In the genomic region with DNA sequence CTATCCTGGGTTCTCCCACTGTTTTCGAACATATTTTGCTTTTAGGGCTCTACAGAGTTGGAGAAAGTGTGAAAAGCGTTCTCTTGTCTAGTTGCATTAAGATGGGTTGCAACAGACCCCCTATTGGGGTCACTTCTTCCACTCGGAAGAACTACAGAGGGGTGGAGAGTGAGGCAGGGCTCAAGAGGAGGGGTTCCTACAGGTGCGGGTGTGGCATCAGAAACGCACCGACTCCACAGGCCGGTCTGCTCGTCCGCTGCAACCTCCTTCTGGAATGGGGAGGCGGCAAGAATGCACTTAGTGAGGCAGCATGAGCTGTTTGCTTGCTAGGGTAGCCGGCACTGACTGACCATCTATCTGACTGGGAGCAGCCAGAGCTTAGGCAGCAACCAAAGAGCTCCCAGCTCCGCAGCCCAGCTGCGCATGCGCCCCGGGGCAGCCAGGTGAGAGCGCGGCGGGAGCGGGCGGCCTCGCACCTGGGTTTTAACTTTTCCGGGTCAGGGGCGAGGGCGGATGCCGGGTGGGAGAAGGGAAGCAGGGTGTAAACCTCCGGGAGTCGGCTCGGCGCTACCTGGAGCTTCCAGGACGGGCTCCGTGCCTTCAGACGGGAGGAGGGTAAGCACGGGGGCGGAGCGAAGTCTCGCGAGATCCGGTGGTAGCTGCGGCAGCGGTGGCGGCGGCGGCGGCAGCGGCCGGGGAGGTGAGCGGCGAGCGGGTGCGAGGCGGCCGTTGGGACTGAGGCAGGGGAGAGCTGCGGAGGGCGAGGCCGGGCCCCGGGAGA, we compare ENCODE assay signal across 8 mouse cellular contexts. TPM values are rescaled to one million over a fixed set of nuclear protein-coding genes. Genes with fewer than 3 reads are reported as not detected.
DNase-seq lines count a peak whose midpoint lies in the region; ATAC-seq and TF ChIP-seq lines count a peak whose summit lies in the region.

A gene (plus strand): TSS at position 627 of the 781 bp plus-strand sequence.

- ATAC-seq in cerebellum, adult (ENCODE audit: insufficient number of reproducible peaks, low FRiP score, low TSS enrichment) = peak; percentile 91
- peak; percentile 94 for ATAC-seq in forebrain, embryonic 13.5 days
- peak; percentile 86 for ATAC-seq in liver, embryonic 16.5 days (ENCODE audit: low read depth)
- peak; percentile 91 for ATAC-seq in neural tube, embryonic 12.5 days (ENCODE audit: low FRiP score, low read depth)
- ATAC-seq in stomach, postnatal 0 days (ENCODE audit: low FRiP score, low TSS enrichment) = peak; percentile 94

- peaks cover 14% of the 10 kb centered on the region for H3K4me1 ChIP-seq in forebrain, embryonic 13.5 days
- peaks cover 9% of the 10 kb centered on the region for H3K4me1 ChIP-seq in liver, embryonic 16.5 days (ENCODE audit: control insufficient read depth, low read depth, low read length)
- peaks cover 13% of the 10 kb centered on the region for H3K4me1 ChIP-seq in neural tube, embryonic 12.5 days
- 0 out of 2 replicates have a peak, but pooled peaks cover 6% of the 10 kb centered on the region for H3K4me1 ChIP-seq in stomach, postnatal 0 days (replicated peaks; ENCODE audit: control insufficient read depth, insufficient read depth)

- peak within 1 kb of the TSS; percentile 51 for H3K27ac ChIP-seq in forebrain, embryonic 13.5 days
- H3K27ac ChIP-seq in liver, embryonic 16.5 days (ENCODE audit: low read length) = peak within 1 kb of the TSS; percentile 69
- no peak within 1 kb of the TSS; the same call in 1 of the 2 replicates for H3K27ac ChIP-seq in neural tube, embryonic 12.5 days
- peak within 1 kb of the TSS; percentile 96 for H3K27ac ChIP-seq in stomach, postnatal 0 days (replicated peaks)

- H3K36me3 ChIP-seq in forebrain, embryonic 13.5 days (ENCODE audit: poor library complexity, severe bottlenecking) = no peaks in the 10 kb centered on the region
- no peaks in the 10 kb centered on the region for H3K36me3 ChIP-seq in liver, embryonic 16.5 days (ENCODE audit: control insufficient read depth, insufficient read depth)
- H3K36me3 ChIP-seq in neural tube, embryonic 12.5 days = no peaks in the 10 kb centered on the region
- no peaks in the 10 kb centered on the region for H3K36me3 ChIP-seq in stomach, postnatal 0 days (ENCODE audit: control insufficient read depth, insufficient read depth, low read length)

- peak; percentile 98 for TF ChIP-seq EP300 in stomach, postnatal 0 days (optimal IDR thresholded peaks at IDR 0.05)

- intact Hi-C loops in heart, postnatal 10 days (cut with DNase I) = loop anchor here (1.0 to 5.0 kb wide), 5 partner anchors 37 to 151 kb away; no protein-coding TSS in a partner anchor

- no peaks in the 10 kb centered on the region for H3K27me3 ChIP-seq in forebrain, embryonic 13.5 days
- H3K27me3 ChIP-seq in liver, embryonic 16.5 days (ENCODE audit: control insufficient read depth, insufficient read depth, low read depth, low read length) = no peaks in the 10 kb centered on the region; the same call in 1 of the 2 replicates
- H3K27me3 ChIP-seq in neural tube, embryonic 12.5 days (replicated peaks) = no peaks in the 10 kb centered on the region
- no peaks in the 10 kb centered on the region for H3K27me3 ChIP-seq in stomach, postnatal 0 days (ENCODE audit: control insufficient read depth, insufficient read depth, low read length)

- peak within 1 kb of the TSS; percentile 89 for H3K4me2 ChIP-seq in forebrain, embryonic 13.5 days
- peak within 1 kb of the TSS; percentile 82 for H3K4me2 ChIP-seq in liver, embryonic 16.5 days (ENCODE audit: low read depth, low read length)
- H3K4me2 ChIP-seq in neural tube, embryonic 12.5 days (replicated peaks) = peak within 1 kb of the TSS; percentile 85
- H3K4me2 ChIP-seq in stomach, postnatal 0 days (replicated peaks; ENCODE audit: low read depth) = peak within 1 kb of the TSS; percentile 90

- H3K4me3 ChIP-seq in forebrain, embryonic 13.5 days = peak within 1 kb of the TSS; percentile 77
- H3K4me3 ChIP-seq in liver, embryonic 16.5 days (ENCODE audit: low read depth, low read length) = peak within 1 kb of the TSS; percentile 80
- H3K4me3 ChIP-seq in neural tube, embryonic 12.5 days = peak within 1 kb of the TSS; percentile 84
- peak within 1 kb of the TSS; percentile 89 for H3K4me3 ChIP-seq in stomach, postnatal 0 days (ENCODE audit: low read depth, low read length)

- peak within 1 kb of the TSS; percentile 88 for H3K9ac ChIP-seq in forebrain, embryonic 13.5 days
- H3K9ac ChIP-seq in liver, embryonic 16.5 days (ENCODE audit: low read depth, low read length) = peak within 1 kb of the TSS; percentile 76
- peak within 1 kb of the TSS; percentile 87 for H3K9ac ChIP-seq in neural tube, embryonic 12.5 days
- peak within 1 kb of the TSS; percentile 97 for H3K9ac ChIP-seq in stomach, postnatal 0 days (ENCODE audit: low read length)

- peak; percentile 22; the same call in 1 of the 2 replicates for TF ChIP-seq CTCF in stomach, postnatal 0 days (IDR thresholded peaks at IDR 0.05; ENCODE audit: low read depth)

- DNase-seq in ES-CJ7 (ENCODE audit: low read depth, low spot score) = peak; percentile 82
- peak; percentile 93 to 94 for DNase-seq in heart, postnatal 10 days
- DNase-seq in kidney, postnatal 4 days = peak; percentile 95 to 97
- DNase-seq in stomach, postnatal 0 days (ENCODE audit: low spot score) = peak; percentile 92

- WGBS in forebrain, embryonic 13.5 days = 1% methylated on average over 52 of the region's 56 CpGs
- 2% methylated on average over 43 of the region's 56 CpGs for WGBS in liver, embryonic 16.5 days (ENCODE audit: insufficient replicate concordance)
- 1% methylated on average over 51 of the region's 56 CpGs for whole genome bisulfite sequencing in neural tube, embryonic 12.5 days
- 2% methylated on average over 40 of the region's 56 CpGs for WGBS in stomach, postnatal 0 days

- H3K9me3 ChIP-seq in forebrain, embryonic 13.5 days (replicated peaks) = no peaks in the 10 kb centered on the region
- no peaks in the 10 kb centered on the region for H3K9me3 ChIP-seq in liver, embryonic 16.5 days (replicated peaks; ENCODE audit: control insufficient read depth, low read length)
- H3K9me3 ChIP-seq in neural tube, embryonic 12.5 days = no peaks in the 10 kb centered on the region
- no peaks in the 10 kb centered on the region for H3K9me3 ChIP-seq in stomach, postnatal 0 days (ENCODE audit: control insufficient read depth, low read length)

RNA-seq across cellular contexts. Expression of the gene that starts here (rescaled TPM):
- 11.6 and 13.7 TPM in 2 replicates for polyA plus RNA-seq in forebrain, embryonic 13.5 days (2015; fragmentation: Nextera tagmentation; extraction: Ambion mirVana)
- 10 to 100 TPM; 36.9 to 40.6 TPM for total RNA-seq in heart, postnatal 10 days (2021)
- 3.0 and 4.5 TPM in 2 replicates for polyA plus RNA-seq in liver, embryonic 16.5 days (2015; fragmentation: Nextera tagmentation; extraction: Ambion mirVana)
- polyA plus RNA-seq in neural tube, embryonic 12.5 days (2016; fragmentation: Nextera tagmentation; extraction: Ambion mirVana) = 12.1 and 14.8 TPM in 2 replicates
- polyA plus RNA-seq in stomach, postnatal 0 days (2015; fragmentation: Nextera tagmentation; extraction: Ambion mirVana) = 12.5 and 12.6 TPM in 2 replicates
